Mouse (Mus musculus): Measurements from ENCODE around the gene Vps53.

- TF ChIP-seq CTCF (IDR thresholded peaks at IDR 0.05; ENCODE audit: low read depth, low read length) (no peak), POLR2A (IDR thresholded peaks at IDR 0.05; ENCODE audit: extremely low read depth, insufficient read depth, low read length) (no peak)
These were observed 69.0 kb downstream of the Vps53 start for GRCm38 (mm10) chr11:76110416-76110815.
